Mouse (Mus musculus) kidney, adult 9 months (tissue): ENCODE measurements around the gene Gas2l1.

ENCODE experiments used
- DNase-seq: peaks from one replicate; pipeline ENCODE4 v3.0.0; 2022

Gene Gas2l1

GRCm38 (mm10) chr11:5063561-5064281 lies 1.4 kb downstream of the Gas2l1 start:
- no peak for DNase-seq

GRCm38 (mm10) chr11:5062860-5063505 lies 2.1 kb downstream of the Gas2l1 start:
- no peak for DNase-seq

DNA sequence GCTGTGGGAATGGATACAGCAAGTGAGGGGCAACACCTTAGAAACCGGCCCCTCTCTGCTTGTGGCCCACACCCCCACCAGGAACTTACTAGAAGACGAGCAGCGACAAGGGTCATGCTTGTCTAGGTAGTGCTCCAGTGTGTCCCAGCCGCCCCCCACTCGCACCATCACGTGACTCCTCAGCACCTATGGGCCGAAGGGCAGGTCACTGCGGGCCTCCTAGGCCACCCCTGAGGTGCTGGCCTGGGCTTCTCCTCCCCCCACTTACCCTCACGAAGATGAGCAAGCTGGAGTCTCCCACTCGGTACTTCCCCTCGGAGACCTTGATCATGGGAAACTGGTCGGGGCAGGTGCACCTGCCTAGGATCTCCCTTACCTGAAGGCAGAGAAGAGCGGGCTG lies 2.8 kb downstream of the Gas2l1 start:
- no peak for DNase-seq

DNA sequence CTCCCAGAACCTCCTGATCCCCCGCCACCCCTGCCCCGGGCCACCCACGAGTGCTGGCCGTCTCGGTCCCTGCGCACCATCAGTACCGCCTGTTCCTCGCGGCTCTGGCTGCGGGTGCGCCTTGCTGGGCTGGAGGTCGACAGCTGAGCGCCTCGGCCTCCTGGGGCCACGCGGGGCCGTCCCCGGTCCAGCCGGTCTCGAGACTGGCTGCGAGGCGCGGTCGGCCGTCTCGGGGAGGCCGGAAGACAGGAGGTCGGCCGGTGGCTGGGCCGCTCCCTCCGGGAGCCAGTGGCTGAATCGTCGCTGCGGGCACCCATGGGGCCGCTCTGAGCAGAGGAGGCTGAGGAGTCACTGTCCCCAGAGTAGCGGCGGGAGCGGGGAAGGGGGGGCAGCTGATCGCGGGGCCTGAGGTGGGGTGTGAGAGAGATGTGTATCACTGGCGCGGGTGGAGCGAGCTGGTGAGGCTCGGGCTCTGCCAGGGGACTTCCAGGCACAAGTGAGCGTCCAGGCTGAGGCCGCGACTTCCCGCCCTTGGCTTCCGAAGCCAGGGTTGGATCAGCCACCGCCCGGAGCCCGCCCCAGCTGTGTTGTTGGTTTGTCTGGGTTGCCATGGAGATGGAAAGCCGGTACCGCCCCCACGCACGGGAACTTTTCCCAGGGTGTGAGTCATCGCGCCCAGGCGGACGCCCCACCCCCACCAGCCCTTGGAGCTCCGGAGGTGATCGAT lies 3.6 kb downstream of the Gas2l1 start:
- DNase-seq: peak; percentile 94

- no peak for DNase-seq
These were observed 4.2 kb downstream of the Gas2l1 start for GRCm38 (mm10) chr11:5060756-5061412.

DNA sequence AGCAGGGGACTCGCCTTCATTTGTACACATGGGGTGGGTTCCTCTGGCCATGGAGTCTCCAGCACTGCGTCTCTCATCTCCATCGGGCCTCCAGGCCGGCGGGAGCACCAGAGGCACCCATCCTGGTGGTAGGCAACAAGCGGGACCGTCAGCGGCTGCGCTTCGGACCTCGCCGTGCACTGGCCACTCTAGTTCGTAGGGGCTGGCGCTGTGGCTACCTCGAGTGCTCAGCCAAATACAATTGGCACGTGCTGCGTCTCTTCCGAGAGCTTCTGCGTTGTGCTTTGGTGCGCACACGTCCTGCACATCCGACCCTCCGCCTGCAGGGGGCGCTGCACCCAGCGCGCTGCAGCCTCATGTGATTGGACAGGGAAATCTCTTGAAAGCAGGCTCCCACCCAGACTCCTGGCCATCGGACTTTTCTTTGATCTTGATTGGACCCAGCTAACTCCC lies 5.4 kb downstream of the Gas2l1 start:
- DNase-seq: peak; percentile 29

DNA sequence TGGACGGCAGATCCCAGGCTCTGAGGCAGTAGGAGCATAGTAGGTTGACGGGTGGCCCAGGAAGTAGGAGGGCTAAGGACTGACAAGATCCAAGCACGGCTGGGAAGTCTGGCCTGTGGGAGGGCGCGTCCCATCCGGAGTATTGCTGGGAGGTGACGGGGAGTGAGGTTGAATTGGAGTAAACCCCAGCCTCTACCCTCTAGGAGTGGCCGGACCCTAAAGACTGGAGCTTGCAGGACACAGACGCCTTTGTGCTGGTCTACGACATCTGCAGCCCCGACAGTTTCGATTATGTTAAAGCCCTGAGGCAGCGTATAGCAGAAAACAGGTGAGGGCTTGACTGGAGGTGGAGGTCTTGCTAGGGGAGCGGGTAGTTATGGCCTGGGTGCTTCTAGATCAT lies 5.9 kb downstream of the Gas2l1 start:
- DNase-seq: no peak

- DNase-seq: no peak
These were observed 6.3 kb downstream of the Gas2l1 start for GRCm38 (mm10) chr11:5058783-5059182.

GRCm38 (mm10) chr11:5057856-5058641 lies 7.1 kb downstream of the Gas2l1 start, which contains the start of gene Rasl10a:
Rasl10a (plus strand) TSS chr11:5058128.
- DNase-seq: peak; percentile 48

GRCm38 (mm10) chr11:5057541-5057855 lies 7.6 kb downstream of the Gas2l1 start:
- peak; percentile 21 for DNase-seq

DNA sequence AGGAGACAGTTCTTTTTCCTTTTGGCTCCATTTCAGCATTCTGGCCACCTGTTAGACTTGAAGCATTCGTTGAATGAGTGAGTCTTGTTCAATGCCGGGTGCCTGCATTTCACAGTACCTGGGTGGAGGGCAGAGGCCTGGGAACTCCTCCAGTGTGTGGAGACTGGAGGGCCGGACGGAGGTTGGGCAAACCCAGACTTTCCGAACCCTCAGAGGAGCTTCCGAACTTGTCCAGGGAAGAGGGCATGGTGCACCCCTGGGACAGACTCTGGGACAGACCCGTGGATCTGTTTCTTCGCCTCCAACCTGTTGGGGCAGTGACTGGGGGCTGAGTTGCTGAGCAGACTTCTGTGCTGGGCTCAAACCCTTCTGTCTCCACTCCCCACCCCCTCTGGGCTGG lies 8.1 kb downstream of the Gas2l1 start:
- DNase-seq: no peak

DNA sequence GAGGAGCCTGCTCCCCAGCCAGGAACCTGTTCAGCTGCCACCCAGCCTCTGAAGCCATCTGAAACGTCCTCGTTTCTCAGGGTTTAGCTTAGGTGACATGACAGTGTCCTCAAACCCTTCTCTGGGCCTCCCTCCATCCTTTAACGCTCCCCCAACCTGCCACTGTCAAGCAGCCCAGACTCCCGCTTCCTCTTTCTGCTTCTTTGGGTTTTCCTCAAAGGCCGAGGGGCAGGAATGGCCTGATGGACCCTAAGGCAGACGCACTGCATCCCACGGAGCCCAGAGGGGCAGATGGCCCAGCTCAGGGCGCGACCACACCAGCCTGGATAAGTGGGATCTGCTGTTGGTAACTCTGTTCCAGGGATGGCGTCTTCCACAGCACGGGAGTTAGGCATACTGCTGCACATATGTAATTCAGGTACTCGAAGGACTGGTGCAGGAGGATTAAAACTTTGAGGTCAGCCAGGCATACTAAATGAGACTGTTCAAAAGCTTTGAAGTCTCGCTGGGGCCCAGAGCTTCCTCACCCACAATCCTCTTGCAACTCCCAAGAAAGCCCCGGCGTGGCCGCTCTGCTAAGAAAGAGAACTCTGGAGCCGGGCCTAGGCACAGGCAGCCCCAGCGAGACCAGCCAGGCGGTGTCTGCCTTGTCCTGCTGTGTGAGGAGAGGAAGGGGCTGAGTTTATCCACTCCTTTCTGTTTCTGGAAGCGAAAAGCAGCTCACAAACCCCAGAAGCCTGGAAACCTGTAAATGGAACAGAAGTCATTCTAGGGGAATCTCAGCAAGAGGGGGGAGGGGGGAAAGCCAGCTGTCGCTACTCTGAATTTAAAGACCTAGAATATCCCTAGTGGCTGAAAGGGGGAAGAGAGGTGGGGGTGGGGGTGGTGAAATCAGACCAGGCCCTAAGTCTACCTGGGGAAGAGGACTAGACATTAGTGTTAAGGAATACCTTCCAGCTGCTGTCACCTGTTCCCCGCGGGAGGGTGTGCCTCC lies 8.9 kb downstream of the Gas2l1 start:
- DNase-seq: no peak

- DNase-seq: peak; percentile 53
These were observed 10.3 kb downstream of the Gas2l1 start for GRCm38 (mm10) chr11:5054874-5055273.

DNA sequence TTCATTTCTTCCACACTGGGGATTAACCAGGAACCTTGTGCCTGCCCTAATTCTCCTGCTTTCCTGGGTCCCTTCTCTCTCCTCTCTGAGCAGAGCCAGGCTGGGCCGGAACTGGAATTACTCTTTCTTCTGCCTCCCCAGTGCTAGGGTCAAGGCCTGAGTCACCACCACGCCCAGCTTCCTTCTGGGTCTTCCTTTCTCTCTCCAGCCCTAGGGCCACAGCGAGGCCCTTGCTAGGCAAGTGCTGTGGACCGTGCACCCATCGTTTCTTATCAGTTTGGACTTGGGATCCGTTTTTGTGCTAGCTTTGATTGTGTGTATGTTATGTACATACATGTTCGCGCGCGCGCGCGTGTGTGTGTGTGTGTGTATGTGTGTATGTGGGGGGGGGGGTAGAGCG lies 11.0 kb downstream of the Gas2l1 start:
- DNase-seq: no peak

GRCm38 (mm10) chr11:5052200-5052854 lies 12.8 kb downstream of the Gas2l1 start:
- DNase-seq: no peak

DNA sequence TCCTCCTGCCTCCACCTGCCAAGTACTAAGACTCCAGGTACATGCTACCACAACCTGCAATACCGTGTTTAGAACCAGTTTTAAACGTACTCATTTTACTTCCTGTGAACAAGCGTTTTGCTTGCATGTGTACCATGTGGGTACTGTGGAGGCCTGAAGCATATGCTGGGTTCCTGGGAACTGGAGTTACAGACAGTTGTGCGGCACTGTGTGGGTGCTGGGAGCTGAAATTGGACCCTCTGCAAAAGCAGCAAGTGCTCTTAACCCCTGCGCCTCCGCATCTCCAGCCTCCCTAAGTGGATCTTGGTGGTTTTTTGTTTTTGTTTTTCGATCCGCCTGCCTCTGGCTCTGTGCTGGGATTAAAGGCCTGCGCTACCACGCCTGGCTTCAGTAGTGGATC lies 13.5 kb downstream of the Gas2l1 start:
- no peak for DNase-seq

DNA sequence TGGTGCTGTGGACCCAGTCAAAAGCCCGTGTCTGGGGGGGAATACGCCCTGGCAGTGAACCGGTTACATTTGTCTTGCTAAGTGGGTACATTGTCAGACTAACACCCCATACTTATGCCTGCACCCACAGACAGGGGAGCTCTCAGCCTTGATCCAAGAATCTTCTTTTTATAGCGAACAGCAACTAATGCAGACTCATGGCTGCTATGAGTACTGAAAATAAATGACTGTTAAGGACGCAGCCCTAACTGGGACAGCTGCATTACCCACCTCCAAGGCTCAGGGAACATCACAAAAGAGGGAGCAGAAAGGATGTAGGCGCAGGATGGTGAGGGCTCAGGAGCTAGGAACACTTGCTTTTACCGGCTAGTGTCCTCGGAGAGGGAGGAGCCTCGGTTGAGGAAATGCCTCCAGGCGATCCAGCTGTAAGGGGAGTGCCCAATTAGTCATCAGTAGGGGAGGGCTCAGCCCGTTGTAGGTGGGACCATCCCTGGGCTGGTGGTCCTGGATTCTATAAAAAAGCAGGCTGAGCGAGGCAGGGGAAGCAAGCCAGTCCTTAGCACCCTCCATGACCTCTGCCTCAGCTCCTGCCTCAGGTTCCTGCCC lies 18.7 kb downstream of the Gas2l1 start:
- no peak for DNase-seq

GRCm38 (mm10) chr11:5042645-5043381 lies 22.3 kb downstream of the Gas2l1 start:
- DNase-seq: no peak

DNA sequence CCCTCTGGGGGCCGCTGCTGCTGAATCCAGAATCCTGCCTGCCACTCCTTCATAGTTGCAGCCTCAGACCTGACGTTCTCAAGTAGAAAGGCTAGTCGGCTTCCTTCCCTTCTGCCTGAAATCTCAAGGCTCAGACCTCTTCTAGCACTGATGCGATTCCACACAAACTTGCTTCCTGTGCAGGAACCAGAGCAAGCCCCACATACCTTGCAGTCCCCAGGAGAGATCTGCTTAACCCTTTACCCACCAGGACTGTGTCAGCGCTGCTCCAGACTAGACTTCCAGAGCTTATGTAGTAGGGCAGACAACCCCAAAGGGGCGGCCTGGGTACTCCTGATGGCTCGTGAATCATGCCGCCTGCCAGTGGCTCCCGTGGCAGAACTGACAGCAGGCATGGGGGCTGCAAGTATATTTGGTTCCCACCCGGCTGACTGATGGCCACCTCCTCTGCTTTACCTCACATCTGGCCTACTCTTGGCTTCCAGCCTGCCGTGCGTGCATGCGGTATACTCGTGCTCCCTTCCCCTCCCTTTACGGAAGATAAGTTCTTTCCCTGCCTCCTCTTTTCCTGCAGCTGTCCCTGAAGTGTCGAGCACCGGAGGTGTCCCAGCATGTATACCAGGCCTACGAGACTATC lies 23.9 kb downstream of the Gas2l1 start:
- DNase-seq: no peak
